Mouse (Mus musculus) liver, embryonic 16.5 days (tissue): ENCODE measurements around the gene Dusp10. TPM values are rescaled to one million over a fixed set of nuclear protein-coding genes. Genes with fewer than 3 reads are reported as not detected.

ENCODE experiments used
- ATAC-seq: fragments of 200-750 bp; cut with Nextera tagmentation; 2 replicates; pipeline ENCODE4 v1.8.0; 2017; ENCODE audit warnings: low read depth, mild to moderate bottlenecking, moderate number of reproducible peaks, moderate library complexity
- H3K27ac ChIP-seq: fragments of 300-500 bp; sonication (generic); 2 replicates; pipeline ENCODE4 v1.5.1; 2014; ENCODE audit warnings: mild to moderate bottlenecking, low read length
- H3K27me3 ChIP-seq: fragments of 300-500 bp; sonication (generic); 2 replicates; pipeline ENCODE4 v1.6.1; 2014; ENCODE audit warnings: low read depth, low read length, mixed read lengths; ENCODE audit not compliant: control insufficient read depth, insufficient read depth
- H3K36me3 ChIP-seq: fragments of 300-500 bp; sonication (generic); 2 replicates; pipeline ENCODE4 v1.6.1; 2014; ENCODE audit warnings: mild to moderate bottlenecking; ENCODE audit not compliant: control insufficient read depth, insufficient read depth
- H3K4me1 ChIP-seq: fragments of 300-500 bp; sonication (generic); 2 replicates; pipeline ENCODE4 v1.6.1; 2014; ENCODE audit warnings: low read depth, low read length, mixed read lengths; ENCODE audit not compliant: control insufficient read depth
- H3K4me2 ChIP-seq: fragments of 300-500 bp; sonication (generic); 2 replicates; pipeline ENCODE4 v1.6.1; 2014; ENCODE audit warnings: low read depth, low read length, mixed read lengths
- H3K4me3 ChIP-seq: fragments of 300-500 bp; sonication (generic); 2 replicates; pipeline ENCODE4 v1.5.1; 2014; ENCODE audit warnings: low read depth, mild to moderate bottlenecking, low read length
- H3K9ac ChIP-seq: fragments of 300-500 bp; sonication (generic); 2 replicates; pipeline ENCODE4 v1.6.1; 2014; ENCODE audit warnings: low read depth, low read length
- H3K9me3 ChIP-seq: fragments of 300-500 bp; sonication (generic); replicated peaks from 2 replicates; pipeline ENCODE4 v1.6.1; 2016; ENCODE audit warnings: low read length; ENCODE audit not compliant: control insufficient read depth
- WGBS: fragments of 180-500 bp; shearing (Covaris S2); extraction: QIAGEN DNeasy Blood & Tissue Kit; methylation state at CpG from one replicate; pipeline ENCODE4 v1.1.7; 2014; ENCODE audit not compliant: insufficient replicate concordance; 5-methylcytosine and 5-hydroxymethylcytosine counted together
- polyA plus RNA-seq: library from polyadenylated mRNA; unstranded; fragments of >200 nt; fragmentation: Nextera tagmentation; extraction: Ambion mirVana; gene quantifications from 2 replicates; pipeline ENCODE4 v1.2.1, GENCODE M21; 2015

Gene Dusp10
- polyA plus RNA-seq, 1 experiment from 2014 or later = 2.9 TPM

GRCm38 (mm10) chr1:184046070-184046677, 33.1 kb downstream of the Dusp10 start:
- 56% methylated on average over 6 of the region's 6 CpGs for WGBS
- H3K9ac ChIP-seq = no peak overlapping the region
- ATAC-seq = no peak

GRCm38 (mm10) chr1:184047818-184048217, 34.7 kb downstream of the Dusp10 start:
- no peak overlapping the region for H3K4me3 ChIP-seq
- no peaks in the 10 kb centered on the region for H3K27me3 ChIP-seq
- H3K27ac ChIP-seq = no peak overlapping the region
- no peaks in the 10 kb centered on the region for H3K9me3 ChIP-seq
- H3K36me3 ChIP-seq = no peaks in the 10 kb centered on the region
- no peak overlapping the region for H3K9ac ChIP-seq
- H3K4me1 ChIP-seq = peaks cover 12% of the 10 kb centered on the region
- WGBS = 72% methylated on average over 9 of the region's 9 CpGs
- no peak for ATAC-seq
- H3K4me2 ChIP-seq = no peak overlapping the region

More at GRCm38 (mm10) chr1:184046070-184046677, 33.1 kb downstream of the Dusp10 start:
- Histone ChIP-seq H3K4me2 (no peak overlapping the region), H3K4me3 (no peak overlapping the region), H3K4me1 (peaks cover 5% of the 10 kb centered on the region; the same call in 1 of the 2 replicates), H3K9me3 (no peaks in the 10 kb centered on the region), H3K27me3 (no peaks in the 10 kb centered on the region), H3K36me3 (no peaks in the 10 kb centered on the region), H3K27ac (no peak overlapping the region)

GRCm38 (mm10) chr1:184048675-184049418, 35.7 kb downstream of the Dusp10 start:
- Histone ChIP-seq H3K27ac (no peak overlapping the region), H3K9me3 (no peaks in the 10 kb centered on the region), H3K27me3 (no peaks in the 10 kb centered on the region), H3K9ac (no peak overlapping the region), H3K36me3 (no peaks in the 10 kb centered on the region), H3K4me2 (peak overlapping the region; percentile 2; the same call in 1 of the 2 replicates), H3K4me3 (no peak overlapping the region), H3K4me1 (peaks cover 15% of the 10 kb centered on the region)
- 39% methylated on average over 10 of the region's 10 CpGs for WGBS
- ATAC-seq = 0 out of 2 replicates have a peak, but pooled peaks have one; percentile 22

- Histone ChIP-seq H3K9ac (no peak overlapping the region), H3K4me3 (no peak overlapping the region), H3K27ac (no peak overlapping the region), H3K9me3 (no peaks in the 10 kb centered on the region), H3K4me2 (no peak overlapping the region), H3K27me3 (no peaks in the 10 kb centered on the region), H3K4me1 (peaks cover 15% of the 10 kb centered on the region), H3K36me3 (no peaks in the 10 kb centered on the region)
- 64% methylated on average over 1 of the region's 1 CpGs for WGBS
- ATAC-seq = no peak
Observed at GRCm38 (mm10) chr1:184051286-184051685, 38.2 kb downstream of the Dusp10 start.

GRCm38 (mm10) chr1:184051824-184052223, 38.7 kb downstream of the Dusp10 start:
- H3K27me3 ChIP-seq = no peaks in the 10 kb centered on the region
- WGBS = 47% methylated on average over 6 of the region's 6 CpGs
- no peak overlapping the region for H3K9ac ChIP-seq
- H3K4me2 ChIP-seq = no peak overlapping the region
- H3K36me3 ChIP-seq = no peaks in the 10 kb centered on the region
- H3K4me1 ChIP-seq = peaks cover 15% of the 10 kb centered on the region
- no peaks in the 10 kb centered on the region for H3K9me3 ChIP-seq
- H3K4me3 ChIP-seq = no peak overlapping the region
- H3K27ac ChIP-seq = no peak overlapping the region
- no peak for ATAC-seq

- 52% methylated on average over 4 of the region's 4 CpGs for WGBS
- no peak for ATAC-seq
- H3K4me1 ChIP-seq = peaks cover 15% of the 10 kb centered on the region
- H3K27ac ChIP-seq = no peak overlapping the region
- H3K9ac ChIP-seq = no peak overlapping the region
- H3K4me3 ChIP-seq = no peak overlapping the region
- no peaks in the 10 kb centered on the region for H3K9me3 ChIP-seq
- H3K36me3 ChIP-seq = no peaks in the 10 kb centered on the region
- H3K27me3 ChIP-seq = no peaks in the 10 kb centered on the region
- no peak overlapping the region for H3K4me2 ChIP-seq
Observed at GRCm38 (mm10) chr1:184052331-184052730, 39.2 kb downstream of the Dusp10 start.

- H3K27ac ChIP-seq = peak overlapping the region; percentile 29; the same call in 1 of the 2 replicates
- no peak for ATAC-seq
Observed at GRCm38 (mm10) chr1:184053141-184053540, 40.0 kb downstream of the Dusp10 start.

GRCm38 (mm10) chr1:184053711-184054110, 40.6 kb downstream of the Dusp10 start:
- H3K4me2 ChIP-seq = no peak overlapping the region
- no peak overlapping the region for H3K9ac ChIP-seq
- H3K9me3 ChIP-seq = no peaks in the 10 kb centered on the region
- no peaks in the 10 kb centered on the region for H3K27me3 ChIP-seq
- H3K27ac ChIP-seq = no peak overlapping the region; the same call in 1 of the 2 replicates
- WGBS = 65% methylated on average over 4 of the region's 4 CpGs
- peaks cover 15% of the 10 kb centered on the region for H3K4me1 ChIP-seq
- H3K36me3 ChIP-seq = no peaks in the 10 kb centered on the region
- ATAC-seq = no peak
- no peak overlapping the region for H3K4me3 ChIP-seq

More at GRCm38 (mm10) chr1:184053141-184053540, 40.0 kb downstream of the Dusp10 start:
- Histone ChIP-seq H3K4me2 (no peak overlapping the region), H3K4me1 (peaks cover 15% of the 10 kb centered on the region), H3K9me3 (no peaks in the 10 kb centered on the region), H3K9ac (no peak overlapping the region), H3K36me3 (no peaks in the 10 kb centered on the region), H3K27me3 (no peaks in the 10 kb centered on the region), H3K4me3 (no peak overlapping the region)
- WGBS = 27% methylated on average over 4 of the region's 4 CpGs

GRCm38 (mm10) chr1:184054176-184054575, 41.1 kb downstream of the Dusp10 start:
- Histone ChIP-seq H3K4me3 (no peak overlapping the region), H3K36me3 (no peaks in the 10 kb centered on the region), H3K27me3 (no peaks in the 10 kb centered on the region), H3K4me2 (no peak overlapping the region), H3K9ac (no peak overlapping the region), H3K4me1 (peaks cover 10% of the 10 kb centered on the region), H3K9me3 (no peaks in the 10 kb centered on the region), H3K27ac (no peak overlapping the region)
- 77% methylated on average over 2 of the region's 2 CpGs for WGBS
- ATAC-seq = no peak
